Mouse (Mus musculus): ENCODE results near the gene Actg1.

DNA sequence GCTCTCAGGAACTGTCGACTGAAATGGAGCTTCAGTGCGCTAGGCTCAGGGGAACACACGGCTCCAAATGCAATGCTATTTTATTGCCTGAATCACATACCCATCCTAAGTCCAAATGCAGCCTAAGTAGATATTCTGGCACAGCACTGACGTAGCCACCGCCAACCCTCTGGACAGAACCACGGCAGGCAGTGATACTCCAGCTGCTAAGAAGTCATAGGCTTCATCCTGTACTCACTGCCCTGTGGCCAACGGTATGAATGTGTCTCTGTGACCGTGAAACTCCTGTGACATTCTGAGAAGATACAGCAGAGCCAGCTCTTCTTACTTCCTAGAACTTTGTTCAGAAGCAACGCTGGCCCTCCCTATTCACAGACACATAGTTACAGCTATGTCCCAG lies 40.2 kb upstream of the Actg1 start:
- TF ChIP-seq CTCF (conservative IDR thresholded peaks at IDR 0.05 in 1 of 2, IDR thresholded peaks at IDR 0.05 in 1 of 2; ENCODE audit: low read depth in 2 of 2, low read length in 2 of 2) = no peak
- TF ChIP-seq USF2 (conservative IDR thresholded peaks at IDR 0.05; ENCODE audit: low read depth, low read length) = no peak
- TF ChIP-seq POLR2AphosphoS2 (IDR thresholded peaks at IDR 0.05; ENCODE audit: low read depth, low read length) = no peak
- no peak for TF ChIP-seq EP300 (IDR thresholded peaks at IDR 0.05; ENCODE audit: low read length)
- no peak for TF ChIP-seq ZNF384 (IDR thresholded peaks at IDR 0.05; ENCODE audit: low read depth, low read length)
- TF ChIP-seq MEF2A (IDR thresholded peaks at IDR 0.05; ENCODE audit: borderline replicate concordance, low read depth, low read length) = no peak

All from CH12.LX (cell line).